Mouse (Mus musculus) C2C12 (cell line): ENCODE data around the gene Optc. TPM values are rescaled to one million over a fixed set of nuclear protein-coding genes. Genes with fewer than 3 reads are reported as not detected.

Experiments
- H3K27me3 ChIP-seq: one replicate; pipeline ENCODE4 v1.6.1; 2011; ENCODE audit not compliant: control insufficient read depth, insufficient read depth, insufficient read length
- H3K36me3 ChIP-seq: one replicate; pipeline ENCODE4 v1.6.1; 2011; ENCODE audit not compliant: control insufficient read depth, insufficient read depth
- H3K4me3 ChIP-seq: one replicate; pipeline ENCODE4 v1.5.1; 2011; ENCODE audit warnings: mild to moderate bottlenecking, control low read depth; ENCODE audit not compliant: poor library complexity, insufficient read depth, severe bottlenecking
- H3K79me2 ChIP-seq: one replicate; pipeline ENCODE4 v1.6.1; 2011; ENCODE audit not compliant: control insufficient read depth, insufficient read depth
- H3K79me3 ChIP-seq: one replicate; pipeline ENCODE4 v1.6.1; 2011; ENCODE audit warnings: low read depth, control low read depth
- H3ac ChIP-seq: one replicate; pipeline ENCODE3; 2011; ENCODE audit warnings: low read depth; ENCODE audit not compliant: control insufficient read depth, insufficient read length
- CEBPB ChIP-seq: IDR thresholded peaks from one replicate; pipeline ENCODE4 v1.6.1; 2011; ENCODE audit warnings: low read depth, mild to moderate bottlenecking, control low read depth, moderate library complexity
- CTCF ChIP-seq: IDR thresholded peaks from one replicate; pipeline ENCODE4 v1.5.1; 2011; ENCODE audit not compliant: control insufficient read depth, insufficient read depth, insufficient read length
- FOSL1 ChIP-seq: IDR thresholded peaks from one replicate; pipeline ENCODE4 v1.8.0; 2011; ENCODE audit warnings: mild to moderate bottlenecking, low read length; ENCODE audit not compliant: poor library complexity, insufficient read depth, severe bottlenecking
- MAX ChIP-seq: IDR thresholded peaks from one replicate; pipeline ENCODE4 v1.6.1; 2011; ENCODE audit warnings: mild to moderate bottlenecking, control low read depth
- MYOD1 ChIP-seq: IDR thresholded peaks from one replicate; pipeline ENCODE4 v1.6.1; 2011; ENCODE audit warnings: low read depth; ENCODE audit not compliant: control insufficient read depth, insufficient read length
- MYOG ChIP-seq: IDR thresholded peaks from one replicate; pipeline ENCODE4 v1.6.1; 2011; ENCODE audit not compliant: control insufficient read depth, insufficient read length; ENCODE audit errors: extremely low read depth
- USF1 ChIP-seq: IDR thresholded peaks from one replicate; pipeline ENCODE4 v1.6.1; 2011; ENCODE audit warnings: low read depth, mild to moderate bottlenecking, control low read depth, moderate library complexity
- polyA plus RNA-seq: library from polyadenylated mRNA; unstranded; fragments of >200 nt; fragmentation: generic; extraction: Trizol; gene quantifications from one replicate; pipeline ENCODE4 v1.2.1, GENCODE M21; 2012; ENCODE audit warnings: missing spikeins

Gene Optc
- polyA plus RNA-seq, 1 experiment = 0.27 TPM

DNA sequence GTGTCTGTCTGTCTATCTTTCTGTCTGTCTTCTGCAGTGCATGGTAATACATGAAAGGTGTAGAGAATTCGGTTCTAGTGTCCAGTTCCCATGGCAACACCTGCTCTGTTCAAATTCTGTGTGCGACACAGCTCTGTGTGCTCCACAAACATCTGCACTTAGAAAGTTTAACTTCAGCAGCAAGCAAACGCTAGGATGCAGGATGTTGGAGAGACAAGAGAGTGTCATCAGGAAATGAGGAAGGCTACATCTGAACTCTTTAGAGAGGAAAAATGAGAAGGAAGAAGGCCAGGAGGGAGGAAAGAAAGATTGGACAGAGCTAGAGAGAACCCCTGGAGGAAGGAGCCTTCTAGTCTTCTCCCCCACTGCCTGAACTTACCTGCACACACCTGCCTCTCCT, 13.1 kb upstream of the Optc start:
- no peaks in the 10 kb centered on the region for H3K79me2 ChIP-seq
- H3K27me3 ChIP-seq = no peaks in the 10 kb centered on the region
- no peak overlapping the region for H3ac ChIP-seq
- no peak for TF ChIP-seq USF1
- TF ChIP-seq MAX = no peak
- TF ChIP-seq CTCF = no peak
- TF ChIP-seq FOSL1 = no peak
- TF ChIP-seq CEBPB = no peak
- no peak for TF ChIP-seq MYOD1
- TF ChIP-seq MYOG = no peak
- H3K36me3 ChIP-seq = no peaks in the 10 kb centered on the region
- H3K79me3 ChIP-seq = no peaks in the 10 kb centered on the region
- no peak overlapping the region for H3K4me3 ChIP-seq

DNA sequence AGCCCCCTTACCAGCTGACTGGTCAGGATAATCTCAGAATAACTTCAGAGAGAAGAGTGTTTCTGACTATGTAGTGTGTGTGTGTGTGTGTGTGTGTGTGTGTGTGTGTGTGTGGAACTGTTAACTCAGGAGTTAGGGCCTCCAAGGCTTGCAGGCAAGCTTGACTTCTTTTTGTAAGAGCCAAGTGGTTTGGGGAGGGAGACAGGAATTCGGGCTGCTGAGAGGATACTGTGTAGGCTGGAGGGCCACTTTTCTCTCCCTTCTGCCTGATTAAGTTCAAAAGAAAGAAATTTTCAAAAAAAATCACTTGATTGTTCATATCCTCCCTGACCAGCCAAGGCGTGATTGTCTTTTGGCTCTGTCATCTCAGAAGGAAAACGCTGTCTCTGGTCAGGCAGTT, 12.6 kb upstream of the Optc start:
- TF ChIP-seq MYOD1 (no peak), CTCF (no peak), CEBPB (no peak), MAX (no peak), FOSL1 (no peak), MYOG (no peak), USF1 (no peak)
- no peaks in the 10 kb centered on the region for H3K36me3 ChIP-seq
- H3ac ChIP-seq = no peak overlapping the region
- H3K79me3 ChIP-seq = no peaks in the 10 kb centered on the region
- no peaks in the 10 kb centered on the region for H3K79me2 ChIP-seq
- H3K27me3 ChIP-seq = no peaks in the 10 kb centered on the region
- no peak overlapping the region for H3K4me3 ChIP-seq

DNA sequence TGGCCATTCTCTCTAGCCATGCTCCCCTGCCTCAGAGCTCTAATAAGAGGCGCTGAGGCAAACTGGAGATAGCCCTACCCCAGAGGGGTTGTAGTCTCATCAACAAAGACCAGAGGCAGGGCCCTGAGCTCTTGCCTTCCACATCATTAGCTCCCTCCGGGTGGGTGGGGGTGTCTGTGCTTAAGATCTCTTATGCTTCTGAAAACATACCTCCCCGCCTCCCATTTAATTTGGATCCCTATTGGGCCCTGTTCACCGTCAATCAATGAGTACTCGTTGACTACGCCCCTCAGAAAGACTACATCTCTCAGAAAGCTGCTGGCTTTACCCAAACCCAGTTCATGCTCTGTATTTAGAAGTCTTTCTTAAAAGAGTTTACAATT, 10.3 kb upstream of the Optc start:
- Histone ChIP-seq H3K79me3 (no peaks in the 10 kb centered on the region), H3ac (no peak overlapping the region), H3K79me2 (no peaks in the 10 kb centered on the region), H3K36me3 (no peaks in the 10 kb centered on the region), H3K4me3 (no peak overlapping the region), H3K27me3 (no peaks in the 10 kb centered on the region)
- TF ChIP-seq FOSL1 (no peak), CEBPB (no peak), CTCF (no peak), MYOD1 (no peak), MYOG (no peak), MAX (no peak), USF1 (no peak)

DNA sequence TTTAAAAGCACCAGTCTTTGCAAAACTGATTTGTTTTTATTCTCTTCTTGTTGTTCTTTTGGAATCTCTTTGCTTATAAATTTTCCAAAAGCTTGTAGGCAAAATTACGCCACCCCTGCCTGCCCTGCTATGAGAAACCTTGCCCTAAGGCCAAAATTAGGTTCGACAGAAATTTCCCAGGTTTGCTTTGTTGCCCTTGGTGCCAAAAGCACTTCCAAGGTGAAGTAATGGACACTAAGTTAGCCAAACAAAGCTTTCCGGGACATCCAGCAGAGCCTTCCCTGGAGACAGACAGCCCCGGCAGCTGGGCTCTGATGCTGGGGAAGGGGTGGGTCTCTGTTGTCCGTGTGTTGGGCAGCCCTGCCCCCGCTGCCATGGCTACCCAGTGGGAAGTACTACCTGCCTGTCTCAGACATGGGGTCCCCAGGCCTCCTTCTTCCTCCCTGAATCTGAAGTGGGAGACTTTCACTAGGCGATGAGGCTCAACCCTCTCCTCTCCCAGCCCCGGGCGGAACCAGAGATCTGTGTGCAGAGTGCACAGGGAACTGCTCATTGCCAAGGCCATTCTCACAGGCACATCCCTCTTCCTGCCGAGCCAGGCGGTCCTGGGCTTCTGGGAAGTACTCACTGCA, 9.8 kb upstream of the Optc start:
- no peaks in the 10 kb centered on the region for H3K27me3 ChIP-seq
- no peak overlapping the region for H3K4me3 ChIP-seq

DNA sequence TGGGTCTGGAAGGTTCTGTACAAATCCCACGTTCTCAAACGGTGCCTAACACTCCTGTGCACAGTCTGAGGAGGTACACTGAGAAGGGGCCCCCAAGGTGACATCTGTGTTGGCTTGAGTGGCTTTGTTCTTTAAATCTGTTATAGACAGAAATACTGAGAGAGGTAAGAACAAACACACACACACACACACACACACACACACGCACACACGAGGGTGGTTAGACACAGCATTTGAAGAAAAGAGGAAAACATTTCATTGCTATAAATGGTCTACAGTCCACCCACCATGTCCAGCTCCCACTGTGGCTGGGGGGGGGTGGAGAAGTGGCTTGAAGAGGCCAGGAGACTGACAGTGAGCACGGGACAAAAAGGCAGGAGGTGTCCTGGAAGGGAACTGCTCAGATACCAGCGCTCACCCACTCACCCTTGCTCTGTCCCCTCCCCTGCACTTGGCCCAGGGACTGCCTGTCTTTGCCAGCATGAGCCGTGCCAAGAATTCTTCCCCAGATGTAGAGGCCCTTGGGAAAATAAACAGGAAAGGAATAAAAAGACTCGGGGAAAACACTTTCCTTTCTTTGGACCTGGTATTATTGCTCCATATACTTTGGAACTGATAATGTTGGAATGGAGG, 8.0 kb upstream of the Optc start:
- H3K79me2 ChIP-seq = no peaks in the 10 kb centered on the region

More for the DNA sequence above, 9.8 kb upstream of the Optc start:
- TF ChIP-seq USF1 = no peak
- Histone ChIP-seq H3K79me2 (no peaks in the 10 kb centered on the region), H3K79me3 (no peaks in the 10 kb centered on the region), H3ac (no peak overlapping the region), H3K36me3 (no peaks in the 10 kb centered on the region)

DNA sequence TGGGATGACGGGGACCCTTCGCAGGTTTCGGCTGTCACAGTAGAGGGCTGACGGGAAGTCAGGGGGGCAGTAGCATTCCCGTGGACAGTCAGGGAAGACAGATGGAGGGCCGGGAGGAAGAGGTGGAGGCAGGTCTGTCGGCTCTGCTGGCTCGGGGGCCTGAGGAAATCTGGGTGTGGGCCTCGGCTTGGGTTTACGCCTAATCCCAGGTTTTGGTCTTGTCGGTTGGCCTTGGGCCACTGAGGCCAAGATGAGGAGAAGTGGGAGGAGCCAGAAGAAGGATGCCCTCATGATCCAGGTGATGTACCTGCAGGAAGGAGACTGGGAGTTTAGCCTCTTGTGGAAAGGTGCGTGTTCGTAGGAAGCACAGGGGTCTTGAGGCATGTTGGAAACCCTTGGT, 7.3 kb upstream of the Optc start:
- Histone ChIP-seq H3K4me3 (no peak overlapping the region), H3K79me3 (no peaks in the 10 kb centered on the region), H3K27me3 (no peaks in the 10 kb centered on the region), H3K36me3 (no peaks in the 10 kb centered on the region), H3ac (no peak overlapping the region), H3K79me2 (no peaks in the 10 kb centered on the region)
- no peak for TF ChIP-seq MYOG
- no peak for TF ChIP-seq FOSL1
- TF ChIP-seq USF1 = no peak
- no peak for TF ChIP-seq MAX
- TF ChIP-seq CEBPB = no peak
- no peak for TF ChIP-seq CTCF
- TF ChIP-seq MYOD1 = no peak

More for the DNA sequence above, 8.0 kb upstream of the Optc start:
- no peak overlapping the region for H3K4me3 ChIP-seq
- no peaks in the 10 kb centered on the region for H3K79me3 ChIP-seq
- H3K36me3 ChIP-seq = no peaks in the 10 kb centered on the region
- H3ac ChIP-seq = no peak overlapping the region
- no peaks in the 10 kb centered on the region for H3K27me3 ChIP-seq
- TF ChIP-seq MAX (no peak), CEBPB (no peak), CTCF (no peak), USF1 (no peak), MYOG (no peak), MYOD1 (no peak), FOSL1 (no peak)
